Mouse (Mus musculus) WW6 (cell line): ENCODE data around the gene Ctnnbip1.

Experiments
- DNase-seq: peaks from one replicate; pipeline ENCODE4 v3.0.0-alpha.2; 2013; ENCODE audit warnings: low read depth, low spot score

The Ctnnbip1 gene

GRCm38 (mm10) chr4:149521258-149521657, 3.2 kb downstream of the Ctnnbip1 start:
- no peak for DNase-seq

GRCm38 (mm10) chr4:149523961-149524360, 5.9 kb downstream of the Ctnnbip1 start:
- DNase-seq: no peak

- no peak for DNase-seq
Measured at GRCm38 (mm10) chr4:149525170-149525569, 7.1 kb downstream of the Ctnnbip1 start.

- no peak for DNase-seq
Measured at GRCm38 (mm10) chr4:149525811-149526210, 7.8 kb downstream of the Ctnnbip1 start.

GRCm38 (mm10) chr4:149526330-149526729, 8.3 kb downstream of the Ctnnbip1 start:
- DNase-seq: no peak

GRCm38 (mm10) chr4:149527621-149528354, 9.8 kb downstream of the Ctnnbip1 start:
- DNase-seq: no peak

GRCm38 (mm10) chr4:149529691-149530090, 11.7 kb downstream of the Ctnnbip1 start:
- no peak for DNase-seq

- DNase-seq: no peak
Measured at GRCm38 (mm10) chr4:149539441-149539840, 21.4 kb downstream of the Ctnnbip1 start.

GRCm38 (mm10) chr4:149541935-149542334, 23.9 kb downstream of the Ctnnbip1 start:
- no peak for DNase-seq

- DNase-seq: no peak
Measured at GRCm38 (mm10) chr4:149542431-149542830, 24.4 kb downstream of the Ctnnbip1 start.

- DNase-seq: no peak
Measured at GRCm38 (mm10) chr4:149542927-149543553, 25.0 kb downstream of the Ctnnbip1 start.

- no peak for DNase-seq
Measured at GRCm38 (mm10) chr4:149544892-149545291, 26.9 kb downstream of the Ctnnbip1 start.

- no peak for DNase-seq
Measured at GRCm38 (mm10) chr4:149546797-149547444, 28.9 kb downstream of the Ctnnbip1 start.

- no peak for DNase-seq
Measured at GRCm38 (mm10) chr4:149547523-149547922, 29.5 kb downstream of the Ctnnbip1 start.

GRCm38 (mm10) chr4:149549221-149549925, 31.3 kb downstream of the Ctnnbip1 start:
- DNase-seq: peak; percentile 50

- no peak for DNase-seq
Measured at GRCm38 (mm10) chr4:149550866-149551265, 32.8 kb downstream of the Ctnnbip1 start.

GRCm38 (mm10) chr4:149551696-149552095, 33.7 kb downstream of the Ctnnbip1 start:
- DNase-seq: no peak

GRCm38 (mm10) chr4:149553834-149554233, 35.8 kb downstream of the Ctnnbip1 start:
- DNase-seq: no peak

GRCm38 (mm10) chr4:149556111-149556510, 38.1 kb downstream of the Ctnnbip1 start:
- DNase-seq: no peak

- no peak for DNase-seq
Measured at GRCm38 (mm10) chr4:149557905-149558304, 39.9 kb downstream of the Ctnnbip1 start.

- no peak for DNase-seq
Measured at GRCm38 (mm10) chr4:149558389-149558788, 40.4 kb downstream of the Ctnnbip1 start.

GRCm38 (mm10) chr4:149561392-149561791, 43.4 kb downstream of the Ctnnbip1 start:
- no peak for DNase-seq
